Mouse (Mus musculus): ENCODE results near the gene Dtx1. TPM values are rescaled to one million over a fixed set of nuclear protein-coding genes. Genes with fewer than 3 reads are reported as not detected.

Dtx1 gene
- total and polyA plus RNA-seq, 3 experiments: 0.12 to 0.63 TPM; not detected in 1

- no peak for TF ChIP-seq MAX (IDR thresholded peaks at IDR 0.05; ENCODE audit: low read length)
Observed at GRCm38 (mm10) chr5:120645851-120646250, 65.9 kb downstream of the Dtx1 start (continued).

- Histone ChIP-seq H3K4me1 (ENCODE audit: control insufficient read depth in 1 of 2, insufficient read depth in 2 of 2, low read length in 2 of 2) (peaks cover 0 to 21% of the 10 kb centered on the region in 2 experiments; a peak in 3 of 4 replicates), H3K9ac (ENCODE audit: control insufficient read depth, low read depth, low read length, poor library complexity, severe bottlenecking) (no peak overlapping the region), H3K36me3 (ENCODE audit: control insufficient read depth in 1 of 2, insufficient read depth in 2 of 2, low read length in 2 of 2) (peaks cover 0 to 10% of the 10 kb centered on the region in 2 experiments; a peak in 2 of 4 replicates), H3K4me3 (ENCODE audit: control insufficient read depth in 1 of 2, insufficient read depth in 1 of 2, low read depth in 2 of 2, low read length in 2 of 2) (no peak overlapping the region), H3K79me2 (ENCODE audit: control insufficient read depth, insufficient read depth, low read length, poor library complexity) (no peaks in the 10 kb centered on the region), H3K27me3 (ENCODE audit: control insufficient read depth in 1 of 2, insufficient read depth in 2 of 2, low read length in 2 of 2) (no peaks in the 10 kb centered on the region; a peak in 1 of 4 replicates), H3K27ac (ENCODE audit: control insufficient read depth, low read depth, low read length) (no peak overlapping the region), H3K9me3 (replicated peaks; ENCODE audit: insufficient read depth, low read length) (no peaks in the 10 kb centered on the region)
- DNase-seq (ENCODE audit: low read depth, low spot score): peak; percentile 57
- TF ChIP-seq MAZ (IDR thresholded peaks at IDR 0.05; ENCODE audit: low read depth, low read length): no peak
- no peak for TF ChIP-seq UBTF (IDR thresholded peaks at IDR 0.05; ENCODE audit: borderline replicate concordance, insufficient read depth, low read depth, low read length)
- TF ChIP-seq EP300 (IDR thresholded peaks at IDR 0.05; ENCODE audit: low read depth in 1 of 2, low read length in 2 of 2): peak; percentile 31 to 45; a peak in 3 of 4 replicates
- no peak for TF ChIP-seq CTCF (IDR thresholded peaks at IDR 0.05 in 2 of 3, conservative IDR thresholded peaks at IDR 0.05 in 1 of 3; ENCODE audit: control insufficient read depth in 1 of 3, insufficient read depth in 1 of 3, low read depth in 2 of 3, low read length in 3 of 3, poor library complexity in 1 of 3, severe bottlenecking in 1 of 3)
- 0 out of 2 replicates have a peak, but pooled peaks have one; percentile 34 for TF ChIP-seq ETS1 (IDR thresholded peaks at IDR 0.05; ENCODE audit: low read depth, low read length)
- peak; percentile 86 for TF ChIP-seq RCOR1 (IDR thresholded peaks at IDR 0.05; ENCODE audit: low read depth, low read length)
- peak; percentile 60 for TF ChIP-seq TAL1 (IDR thresholded peaks at IDR 0.05; ENCODE audit: low read length)
- peak; percentile 47; the same call in 1 of the 2 replicates for TF ChIP-seq GATA1 (IDR thresholded peaks at IDR 0.05; ENCODE audit: low read depth, low read length)
Observed at GRCm38 (mm10) chr5:120644227-120644626, 67.5 kb downstream of the Dtx1 start.

- H3K79me2 ChIP-seq (ENCODE audit: control insufficient read depth, insufficient read depth, low read length, poor library complexity): no peaks in the 10 kb centered on the region
- no peak overlapping the region for H3K9ac ChIP-seq (ENCODE audit: control insufficient read depth, low read depth, low read length, poor library complexity, severe bottlenecking)
- TF ChIP-seq POLR2A (IDR thresholded peaks at IDR 0.05; ENCODE audit: control insufficient read depth in 1 of 2, insufficient read depth in 1 of 2, low read depth in 1 of 2, low read length in 2 of 2, poor library complexity in 1 of 2): no peak
- TF ChIP-seq BHLHE40 (IDR thresholded peaks at IDR 0.05; ENCODE audit: borderline replicate concordance, low read depth, low read length): no peak
- TF ChIP-seq UBTF (IDR thresholded peaks at IDR 0.05; ENCODE audit: borderline replicate concordance, insufficient read depth, low read depth, low read length): no peak
- TF ChIP-seq JUND (IDR thresholded peaks at IDR 0.05; ENCODE audit: low read depth, low read length): no peak
- TF ChIP-seq GABPA (IDR thresholded peaks at IDR 0.05; ENCODE audit: low read depth, low read length): no peak
- TF ChIP-seq NRF1 (IDR thresholded peaks at IDR 0.05; ENCODE audit: insufficient read depth, low read depth, low read length, poor library complexity, severe bottlenecking): no peak
- no peak for TF ChIP-seq CTCF (IDR thresholded peaks at IDR 0.05 in 2 of 3, conservative IDR thresholded peaks at IDR 0.05 in 1 of 3; ENCODE audit: control insufficient read depth in 1 of 3, insufficient read depth in 1 of 3, low read depth in 2 of 3, low read length in 3 of 3, poor library complexity in 1 of 3, severe bottlenecking in 1 of 3)
- no peak for TF ChIP-seq ZKSCAN1 (IDR thresholded peaks at IDR 0.05; ENCODE audit: low read depth, low read length)
- TF ChIP-seq MAX (IDR thresholded peaks at IDR 0.05; ENCODE audit: low read length): no peak
- TF ChIP-seq MXI1 (IDR thresholded peaks at IDR 0.05; ENCODE audit: low read depth, low read length): no peak
- H3K36me3 ChIP-seq (ENCODE audit: control insufficient read depth in 1 of 2, insufficient read depth in 2 of 2, low read length in 2 of 2): peaks cover 0 to 10% of the 10 kb centered on the region in 2 experiments; a peak in 2 of 4 replicates
- H3K4me3 ChIP-seq (ENCODE audit: control insufficient read depth in 1 of 2, insufficient read depth in 1 of 2, low read depth in 2 of 2, low read length in 2 of 2): no peak overlapping the region
- no peaks in the 10 kb centered on the region; a peak in 2 of 4 replicates for H3K27me3 ChIP-seq (ENCODE audit: control insufficient read depth in 1 of 2, insufficient read depth in 2 of 2, low read length in 2 of 2)
- DNase-seq (ENCODE audit: low read depth, low spot score): no peak
- no peak overlapping the region for H3K27ac ChIP-seq (ENCODE audit: control insufficient read depth, low read depth, low read length)
- peaks cover 0 to 21% of the 10 kb centered on the region in 2 experiments; a peak in 3 of 4 replicates for H3K4me1 ChIP-seq (ENCODE audit: control insufficient read depth in 1 of 2, insufficient read depth in 2 of 2, low read length in 2 of 2)
- no peaks in the 10 kb centered on the region for H3K9me3 ChIP-seq (replicated peaks; ENCODE audit: insufficient read depth, low read length)
Observed at GRCm38 (mm10) chr5:120643365-120644085, 68.2 kb downstream of the Dtx1 start.

Data from MEL (cell line).